Mouse (Mus musculus): ENCODE measurements around the gene Ano10. TPM values are rescaled to one million over a fixed set of nuclear protein-coding genes. Genes with fewer than 3 reads are reported as not detected.

Gene Ano10
- polyA plus RNA-seq, 1 experiment from 2014 or later, result 37.6 TPM

GRCm38 (mm10) chr9:122276665-122277064 lies 17.6 kb downstream of the Ano10 start:
- no peak for ATAC-seq (ENCODE audit: insufficient number of reproducible peaks, insufficient read depth, low FRiP score, low read depth)
- no peak overlapping the region for H3K4me3 ChIP-seq (ENCODE audit: control insufficient read depth in 1 of 2, insufficient read depth in 1 of 2, low read depth in 1 of 2, low read length in 2 of 2)
- no peak overlapping the region for H3K9ac ChIP-seq (ENCODE audit: low read length)
- no peak overlapping the region for H3K4me2 ChIP-seq (ENCODE audit: low read length)
- H3K27ac ChIP-seq (replicated peaks in 1 of 2; ENCODE audit: control insufficient read depth in 1 of 2, insufficient read depth in 1 of 2, low read depth in 2 of 2, low read length in 2 of 2), result no peak overlapping the region
- H3K9me3 ChIP-seq (ENCODE audit: control insufficient read depth, low read length), result no peaks in the 10 kb centered on the region
- H3K27me3 ChIP-seq (ENCODE audit: control insufficient read depth, insufficient read depth, low read length), result no peaks in the 10 kb centered on the region
- WGBS, result 87% methylated on average over 2 of the region's 2 CpGs
- peaks cover 27% of the 10 kb centered on the region for H3K36me3 ChIP-seq (ENCODE audit: control insufficient read depth, insufficient read depth, low read length)
- H3K4me1 ChIP-seq (ENCODE audit: control insufficient read depth in 2 of 2, insufficient read depth in 2 of 2, low read length in 2 of 2), result no peaks in the 10 kb centered on the region

GRCm38 (mm10) chr9:122276134-122276533 lies 18.1 kb downstream of the Ano10 start:
- Histone ChIP-seq H3K9ac (ENCODE audit: low read length) (no peak overlapping the region), H3K4me2 (ENCODE audit: low read length) (no peak overlapping the region), H3K27me3 (ENCODE audit: control insufficient read depth, insufficient read depth, low read length) (no peaks in the 10 kb centered on the region), H3K27ac (replicated peaks in 1 of 2; ENCODE audit: control insufficient read depth in 1 of 2, insufficient read depth in 1 of 2, low read depth in 2 of 2, low read length in 2 of 2) (no peak overlapping the region), H3K4me1 (ENCODE audit: control insufficient read depth in 2 of 2, insufficient read depth in 2 of 2, low read length in 2 of 2) (no peaks in the 10 kb centered on the region), H3K36me3 (ENCODE audit: control insufficient read depth, insufficient read depth, low read length) (peaks cover 27% of the 10 kb centered on the region), H3K9me3 (ENCODE audit: control insufficient read depth, low read length) (no peaks in the 10 kb centered on the region), H3K4me3 (ENCODE audit: control insufficient read depth in 1 of 2, insufficient read depth in 1 of 2, low read depth in 1 of 2, low read length in 2 of 2) (no peak overlapping the region)
- WGBS, result 75% methylated on average over 4 of the region's 4 CpGs
- ATAC-seq (ENCODE audit: insufficient number of reproducible peaks, insufficient read depth, low FRiP score, low read depth), result no peak

GRCm38 (mm10) chr9:122274346-122274745 lies 19.9 kb downstream of the Ano10 start:
- Histone ChIP-seq H3K9me3 (ENCODE audit: control insufficient read depth, low read length) (no peaks in the 10 kb centered on the region), H3K27ac (replicated peaks in 1 of 2; ENCODE audit: control insufficient read depth in 1 of 2, insufficient read depth in 1 of 2, low read depth in 2 of 2, low read length in 2 of 2) (no peak overlapping the region), H3K4me3 (ENCODE audit: control insufficient read depth in 1 of 2, insufficient read depth in 1 of 2, low read depth in 1 of 2, low read length in 2 of 2) (no peak overlapping the region), H3K36me3 (ENCODE audit: control insufficient read depth, insufficient read depth, low read length) (peaks cover 27% of the 10 kb centered on the region), H3K27me3 (ENCODE audit: control insufficient read depth, insufficient read depth, low read length) (no peaks in the 10 kb centered on the region), H3K9ac (ENCODE audit: low read length) (no peak overlapping the region), H3K4me1 (ENCODE audit: control insufficient read depth in 2 of 2, insufficient read depth in 2 of 2, low read length in 2 of 2) (no peaks in the 10 kb centered on the region), H3K4me2 (ENCODE audit: low read length) (no peak overlapping the region)
- ATAC-seq (ENCODE audit: insufficient number of reproducible peaks, insufficient read depth, low FRiP score, low read depth), result no peak
- 74% methylated on average over 4 of the region's 4 CpGs for WGBS

- peaks cover 27% of the 10 kb centered on the region for H3K36me3 ChIP-seq (ENCODE audit: control insufficient read depth, insufficient read depth, low read length)
- H3K9ac ChIP-seq (ENCODE audit: low read length), result no peak overlapping the region
- no peak overlapping the region for H3K4me3 ChIP-seq (ENCODE audit: control insufficient read depth in 1 of 2, insufficient read depth in 1 of 2, low read depth in 1 of 2, low read length in 2 of 2)
- H3K4me1 ChIP-seq (ENCODE audit: control insufficient read depth in 2 of 2, insufficient read depth in 2 of 2, low read length in 2 of 2), result no peaks in the 10 kb centered on the region
- no peak for ATAC-seq (ENCODE audit: insufficient number of reproducible peaks, insufficient read depth, low FRiP score, low read depth)
- no peaks in the 10 kb centered on the region for H3K27me3 ChIP-seq (ENCODE audit: control insufficient read depth, insufficient read depth, low read length)
- no peak overlapping the region for H3K4me2 ChIP-seq (ENCODE audit: low read length)
- H3K9me3 ChIP-seq (ENCODE audit: control insufficient read depth, low read length), result no peaks in the 10 kb centered on the region
- no peak overlapping the region for H3K27ac ChIP-seq (replicated peaks in 1 of 2; ENCODE audit: control insufficient read depth in 1 of 2, insufficient read depth in 1 of 2, low read depth in 2 of 2, low read length in 2 of 2)
- WGBS, result 69% methylated on average over 4 of the region's 4 CpGs
Observed at GRCm38 (mm10) chr9:122273879-122274278, 20.3 kb downstream of the Ano10 start.

DNA sequence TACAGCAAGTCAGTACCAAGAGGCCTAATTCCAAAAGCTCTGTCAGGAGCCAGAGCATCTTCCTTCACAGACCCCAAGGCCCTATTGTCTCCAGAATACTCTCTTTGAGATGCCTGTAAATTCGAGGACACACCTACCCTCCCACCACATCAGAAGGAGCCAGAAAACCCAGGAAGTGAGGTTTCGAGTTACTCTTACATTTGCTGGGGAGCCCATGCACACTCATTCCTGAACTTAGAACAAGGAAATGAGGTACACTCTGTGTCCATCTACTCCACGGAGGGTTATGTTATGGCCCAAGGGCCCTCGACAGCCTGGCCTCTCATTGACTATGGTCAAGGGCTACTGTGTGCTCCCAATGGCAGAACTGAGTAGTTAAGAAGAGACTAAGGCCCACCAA lies 22.4 kb downstream of the Ano10 start:
- H3K4me2 ChIP-seq (ENCODE audit: low read length), result no peak overlapping the region
- peaks cover 27% of the 10 kb centered on the region for H3K36me3 ChIP-seq (ENCODE audit: control insufficient read depth, insufficient read depth, low read length)
- no peaks in the 10 kb centered on the region for H3K9me3 ChIP-seq (ENCODE audit: control insufficient read depth, low read length)
- no peak overlapping the region for H3K27ac ChIP-seq (replicated peaks in 1 of 2; ENCODE audit: control insufficient read depth in 1 of 2, insufficient read depth in 1 of 2, low read depth in 2 of 2, low read length in 2 of 2)
- no peak overlapping the region for H3K4me3 ChIP-seq (ENCODE audit: control insufficient read depth in 1 of 2, insufficient read depth in 1 of 2, low read depth in 1 of 2, low read length in 2 of 2)
- H3K9ac ChIP-seq (ENCODE audit: low read length), result no peak overlapping the region
- WGBS, result 73% methylated on average over 4 of the region's 4 CpGs
- no peak; the same call in 1 of the 2 replicates for ATAC-seq (ENCODE audit: insufficient number of reproducible peaks, insufficient read depth, low FRiP score, low read depth)
- no peaks in the 10 kb centered on the region for H3K4me1 ChIP-seq (ENCODE audit: control insufficient read depth in 2 of 2, insufficient read depth in 2 of 2, low read length in 2 of 2)
- no peaks in the 10 kb centered on the region for H3K27me3 ChIP-seq (ENCODE audit: control insufficient read depth, insufficient read depth, low read length)

DNA sequence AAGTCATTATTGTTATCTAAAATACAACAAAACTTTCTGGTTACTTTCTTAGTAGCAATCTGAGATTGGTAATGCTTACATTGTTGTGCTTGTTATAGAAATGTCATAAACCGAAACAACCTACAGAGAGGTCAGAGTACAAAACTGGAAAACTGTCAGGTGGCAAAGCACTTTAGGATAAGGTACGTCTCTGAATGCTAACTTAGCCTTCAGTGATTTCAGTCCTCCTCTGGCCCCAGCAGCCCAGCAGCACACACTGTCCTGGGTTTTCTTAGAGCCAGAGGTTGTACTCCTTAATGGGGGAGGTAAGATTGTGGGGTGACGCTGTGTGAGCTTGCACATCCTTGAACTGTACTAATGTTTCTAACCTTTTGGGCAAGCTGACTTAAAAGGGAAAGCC lies 22.9 kb downstream of the Ano10 start:
- no peak for ATAC-seq (ENCODE audit: insufficient number of reproducible peaks, insufficient read depth, low FRiP score, low read depth)
- 81% methylated on average over 3 of the region's 3 CpGs for WGBS
- no peaks in the 10 kb centered on the region for H3K27me3 ChIP-seq (ENCODE audit: control insufficient read depth, insufficient read depth, low read length)

DNA sequence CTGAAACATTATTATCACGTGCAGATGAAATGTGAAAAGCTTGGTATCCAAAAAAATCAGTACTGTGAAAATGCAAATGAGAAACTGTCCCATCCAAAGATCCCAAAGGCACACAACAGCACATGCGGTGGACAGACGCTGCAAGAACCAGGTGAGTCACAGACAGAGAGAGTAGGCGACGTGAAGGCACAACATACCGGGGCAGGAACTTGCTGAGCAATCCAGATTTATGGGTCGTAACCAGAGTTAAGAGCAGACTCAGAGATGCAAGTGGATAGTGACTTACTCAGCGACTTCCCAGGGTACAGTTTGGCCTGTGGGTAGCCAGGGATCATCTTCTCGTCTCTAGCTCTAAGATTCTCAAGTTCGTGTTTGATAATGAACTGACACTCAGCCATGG lies 23.3 kb downstream of the Ano10 start:
- Histone ChIP-seq H3K4me2 (ENCODE audit: low read length) (no peak overlapping the region), H3K9me3 (ENCODE audit: control insufficient read depth, low read length) (no peaks in the 10 kb centered on the region), H3K36me3 (ENCODE audit: control insufficient read depth, insufficient read depth, low read length) (peaks cover 27% of the 10 kb centered on the region), H3K4me1 (ENCODE audit: control insufficient read depth in 2 of 2, insufficient read depth in 2 of 2, low read length in 2 of 2) (peaks cover 1 to 2% of the 10 kb centered on the region in 2 experiments), H3K4me3 (ENCODE audit: control insufficient read depth in 1 of 2, insufficient read depth in 1 of 2, low read depth in 1 of 2, low read length in 2 of 2) (no peak overlapping the region), H3K27me3 (ENCODE audit: control insufficient read depth, insufficient read depth, low read length) (no peaks in the 10 kb centered on the region), H3K27ac (replicated peaks in 1 of 2; ENCODE audit: control insufficient read depth in 1 of 2, insufficient read depth in 1 of 2, low read depth in 2 of 2, low read length in 2 of 2) (no peak overlapping the region), H3K9ac (ENCODE audit: low read length) (no peak overlapping the region)
- no peak for ATAC-seq (ENCODE audit: insufficient number of reproducible peaks, insufficient read depth, low FRiP score, low read depth)
- WGBS, result 84% methylated on average over 10 of the region's 10 CpGs

More for the DNA sequence above, 22.9 kb downstream of the Ano10 start:
- Histone ChIP-seq H3K9me3 (ENCODE audit: control insufficient read depth, low read length) (no peaks in the 10 kb centered on the region), H3K4me1 (ENCODE audit: control insufficient read depth in 2 of 2, insufficient read depth in 2 of 2, low read length in 2 of 2) (no peaks in the 10 kb centered on the region), H3K4me2 (ENCODE audit: low read length) (no peak overlapping the region), H3K4me3 (ENCODE audit: control insufficient read depth in 1 of 2, insufficient read depth in 1 of 2, low read depth in 1 of 2, low read length in 2 of 2) (no peak overlapping the region), H3K27ac (replicated peaks in 1 of 2; ENCODE audit: control insufficient read depth in 1 of 2, insufficient read depth in 1 of 2, low read depth in 2 of 2, low read length in 2 of 2) (no peak overlapping the region), H3K36me3 (ENCODE audit: control insufficient read depth, insufficient read depth, low read length) (peaks cover 27% of the 10 kb centered on the region), H3K9ac (ENCODE audit: low read length) (no peak overlapping the region)

DNA sequence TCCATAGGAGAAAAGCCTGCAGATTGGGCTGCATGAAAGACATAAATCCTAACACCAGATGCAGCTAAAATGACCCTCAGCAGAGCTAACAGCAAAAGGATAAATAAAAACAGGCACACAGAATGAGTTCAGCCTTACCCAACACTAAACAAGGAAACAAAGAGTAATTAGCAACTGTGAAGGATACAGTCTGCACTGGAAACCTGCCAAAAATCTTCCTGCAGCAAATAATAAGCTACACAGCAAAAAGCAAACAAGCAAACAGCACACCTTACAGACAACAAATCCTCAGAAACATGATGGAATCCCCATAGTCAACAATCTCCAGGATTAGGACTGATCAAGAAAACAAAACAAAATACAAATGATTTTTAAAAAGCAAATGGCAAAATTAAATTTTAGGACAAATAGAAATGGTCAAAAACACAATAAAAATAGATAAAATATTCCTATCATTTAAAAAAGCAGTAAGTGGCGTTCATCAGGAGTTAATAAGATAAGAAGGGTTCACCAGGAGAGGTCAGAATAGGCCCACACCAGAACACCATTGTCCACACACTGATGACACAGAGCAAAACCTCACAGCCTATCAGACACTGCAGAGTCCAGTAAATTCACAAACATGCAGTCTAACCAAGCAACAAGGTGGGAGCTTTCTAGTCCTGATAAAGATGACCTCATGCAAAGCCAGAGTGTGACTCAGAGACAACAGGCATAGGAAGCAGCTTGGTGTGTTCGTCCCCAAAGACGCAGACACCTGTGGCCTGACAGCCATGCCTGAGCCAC lies 24.8 kb downstream of the Ano10 start:
- Histone ChIP-seq H3K4me2 (ENCODE audit: low read length) (no peak overlapping the region), H3K27me3 (ENCODE audit: control insufficient read depth, insufficient read depth, low read length) (no peaks in the 10 kb centered on the region), H3K4me1 (ENCODE audit: control insufficient read depth in 2 of 2, insufficient read depth in 2 of 2, low read length in 2 of 2) (peaks cover 4 to 11% of the 10 kb centered on the region in 2 experiments), H3K9me3 (ENCODE audit: control insufficient read depth, low read length) (no peaks in the 10 kb centered on the region), H3K9ac (ENCODE audit: low read length) (no peak overlapping the region), H3K4me3 (ENCODE audit: control insufficient read depth in 1 of 2, insufficient read depth in 1 of 2, low read depth in 1 of 2, low read length in 2 of 2) (no peak overlapping the region), H3K27ac (replicated peaks in 1 of 2; ENCODE audit: control insufficient read depth in 1 of 2, insufficient read depth in 1 of 2, low read depth in 2 of 2, low read length in 2 of 2) (no peak overlapping the region), H3K36me3 (ENCODE audit: control insufficient read depth, insufficient read depth, low read length) (peaks cover 16% of the 10 kb centered on the region)
- 77% methylated on average over 3 of the region's 3 CpGs for WGBS
- ATAC-seq (ENCODE audit: insufficient number of reproducible peaks, insufficient read depth, low FRiP score, low read depth), result no peak

All from heart, embryonic 14.5 days (tissue).